Mouse (Mus musculus) heart, adult 2 months (tissue): ENCODE measurements around the gene Crybb1.

ENCODE experiments used
- CTCF ChIP-seq: fragments of 200-600 bp; IDR thresholded peaks from 2 replicates; pipeline ENCODE4 v1.8.1; 2022; ENCODE audit warnings: antibody characterized with exemption, mild to moderate bottlenecking, moderate library complexity
- POLR2A ChIP-seq: fragments of 200-500 bp; IDR thresholded peaks from 2 replicates; pipeline ENCODE4 v1.6.1; 2011; ENCODE audit warnings: mild to moderate bottlenecking, low read depth, low read length, control low read depth; ENCODE audit not compliant: insufficient read depth

DNA sequence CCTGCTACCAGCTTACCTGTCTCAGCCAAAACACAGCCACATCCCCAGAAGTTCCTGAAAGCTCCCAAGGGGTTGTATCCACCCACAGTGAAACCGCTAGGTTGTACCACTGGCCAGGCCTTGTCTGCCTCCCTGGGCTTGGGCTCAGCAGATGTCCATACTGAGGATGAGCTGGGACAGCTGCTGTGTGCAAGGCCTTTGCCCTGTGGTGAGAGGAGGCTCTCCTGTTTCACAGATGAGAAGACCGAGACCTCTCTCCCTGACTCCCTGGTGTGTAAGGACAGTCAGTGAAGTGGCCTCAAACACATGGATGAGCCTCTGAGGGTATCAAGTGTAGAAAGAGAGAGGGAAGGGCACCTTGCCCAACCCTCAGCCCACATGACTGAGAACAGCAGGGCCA lies 32.0 kb downstream of the Crybb1 start:
- TF ChIP-seq CTCF (no peak), POLR2A (no peak)
